Mouse (Mus musculus): ENCODE results near the gene Ints12. TPM values are rescaled to one million over a fixed set of nuclear protein-coding genes. Genes with fewer than 3 reads are reported as not detected.

The Ints12 gene
- polyA plus RNA-seq (2012; rRNA removed), result 14.3 and 15.2 TPM in 2 replicates
- polyA plus RNA-seq (2014; fragmentation: Nextera tagmentation; extraction: Ambion mirVana), result 21.0 and 21.9 TPM in 2 replicates

DNA sequence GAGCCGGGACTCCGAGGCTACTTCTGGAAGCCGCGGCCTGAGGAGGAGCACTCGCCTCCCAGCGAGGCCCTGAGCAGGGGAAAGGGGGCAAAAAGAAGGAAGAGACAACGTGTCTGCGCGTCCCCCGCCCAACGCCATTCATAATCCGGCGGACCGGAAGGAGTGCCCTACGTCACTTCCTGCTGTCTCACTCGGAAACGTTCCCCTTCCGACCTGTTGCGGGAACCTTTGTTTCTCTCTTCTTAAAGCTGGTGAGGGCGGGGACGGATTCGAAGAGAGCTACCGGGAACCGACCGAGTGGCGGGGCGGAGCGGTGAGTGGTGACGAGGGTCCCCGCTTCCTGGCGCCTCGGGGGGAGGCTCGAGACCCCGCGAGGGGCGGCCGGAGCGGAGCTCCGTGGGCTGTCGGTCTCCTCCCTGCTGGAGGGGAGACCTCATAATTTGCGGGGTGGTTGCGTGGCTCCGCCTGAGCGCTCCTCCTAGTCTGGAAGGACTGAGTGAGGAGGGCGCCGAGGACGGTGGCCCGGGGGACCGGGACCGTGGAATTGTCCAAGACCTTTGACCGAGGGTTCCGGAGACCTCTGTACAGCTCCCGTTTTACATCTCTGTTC, at the start of gene Ints12, which contains the start of gene Gstcd:
Gene Ints12, plus strand, starts transcription at position 177 of the 610 bp plus-strand sequence.
Gene Gstcd, minus strand, starts transcription at position 370 of the 610 bp plus-strand sequence.
- Histone ChIP-seq H3K4me1 (ENCODE audit: control insufficient read depth, insufficient read depth, low read length) (peaks cover 6% of the 10 kb centered on the region; the same call in 1 of the 2 replicates), H3K36me3 (ENCODE audit: control insufficient read depth, insufficient read depth, low read length) (peaks cover 2% of the 10 kb centered on the region; the same call in 1 of the 2 replicates), H3K9me3 (ENCODE audit: control insufficient read depth, low read length) (no peaks in the 10 kb centered on the region), H3K9ac (ENCODE audit: low read depth, low read length, severe bottlenecking) (peak within 1 kb of the TSS; percentile 98), H3K4me3 (replicated peaks; ENCODE audit: low read length) (peak within 1 kb of the TSS; percentile 91), H3K27ac (replicated peaks; ENCODE audit: low read depth, low read length) (peak within 1 kb of the TSS; percentile 99), H3K4me2 (replicated peaks; ENCODE audit: low read depth, low read length, severe bottlenecking) (peak within 1 kb of the TSS; percentile 65), H3K27me3 (ENCODE audit: control insufficient read depth, insufficient read depth, low read length) (no peaks in the 10 kb centered on the region)
- TF ChIP-seq POLR2A (IDR thresholded peaks at IDR 0.05; ENCODE audit: borderline replicate concordance, extremely low read depth, insufficient read depth, insufficient read length), result no peak; the same call in 1 of the 2 replicates
- ATAC-seq (ENCODE audit: low FRiP score, low read depth) (peak; percentile 97), DNase-seq (ENCODE audit: low spot score) (peak; percentile 98)
- WGBS, result 0% methylated on average over 49 of the region's 53 CpGs

DNA sequence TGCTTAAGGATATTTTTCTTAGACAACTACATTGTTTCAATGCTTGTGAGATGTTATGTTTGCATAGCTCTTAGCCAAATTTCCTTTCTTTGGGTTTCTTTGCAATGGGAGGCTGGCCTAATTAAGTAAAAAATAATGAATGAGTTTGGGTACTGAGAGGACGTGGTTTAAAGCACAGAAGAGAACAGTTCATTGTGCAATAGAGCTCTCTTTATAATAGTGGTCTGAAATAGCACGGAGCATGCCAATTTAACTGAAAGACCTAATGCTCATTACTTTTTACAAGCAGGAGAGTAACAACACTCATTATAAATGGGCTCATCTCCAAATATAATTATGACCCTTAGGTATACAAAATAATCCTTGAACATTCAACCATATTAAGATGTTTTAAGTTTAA, 39.6 kb upstream of the Ints12 start:
- no peak overlapping the region for H3K4me3 ChIP-seq (replicated peaks; ENCODE audit: low read length)
- DNase-seq (ENCODE audit: low spot score) (no peak), ATAC-seq (ENCODE audit: low FRiP score, low read depth) (no peak)
- no peaks in the 10 kb centered on the region for H3K9me3 ChIP-seq (ENCODE audit: control insufficient read depth, low read length)
- H3K27me3 ChIP-seq (ENCODE audit: control insufficient read depth, insufficient read depth, low read length), result no peaks in the 10 kb centered on the region
- H3K4me2 ChIP-seq (replicated peaks; ENCODE audit: low read depth, low read length, severe bottlenecking), result no peak overlapping the region
- no peak overlapping the region for H3K27ac ChIP-seq (replicated peaks; ENCODE audit: low read depth, low read length)
- TF ChIP-seq POLR2A (IDR thresholded peaks at IDR 0.05; ENCODE audit: borderline replicate concordance, extremely low read depth, insufficient read depth, insufficient read length), result no peak
- no peak overlapping the region for H3K9ac ChIP-seq (ENCODE audit: low read depth, low read length, severe bottlenecking)
- peaks cover 5% of the 10 kb centered on the region; the same call in 1 of the 2 replicates for H3K36me3 ChIP-seq (ENCODE audit: control insufficient read depth, insufficient read depth, low read length)
- no peaks in the 10 kb centered on the region for H3K4me1 ChIP-seq (ENCODE audit: control insufficient read depth, insufficient read depth, low read length)
- WGBS, result 41% methylated on average over 2 of the region's 2 CpGs

DNA sequence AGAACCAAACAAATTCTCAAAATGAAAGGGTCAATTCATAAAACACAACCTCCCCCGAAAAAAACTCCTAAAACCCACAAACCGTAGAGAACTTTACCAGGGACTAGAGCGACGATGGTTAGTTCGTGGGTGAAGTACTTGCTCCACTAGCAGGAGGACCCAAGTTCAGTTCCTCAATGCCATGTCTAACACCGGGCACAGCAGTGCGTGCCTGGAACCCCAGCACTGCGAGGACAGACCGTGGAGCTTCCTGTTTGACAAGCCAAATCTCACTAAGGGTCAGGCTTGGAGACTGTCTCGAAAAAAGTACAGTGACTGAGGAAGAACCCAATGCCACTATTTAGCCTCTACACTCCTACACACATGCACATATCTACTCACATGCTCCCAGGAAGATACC, 16.1 kb upstream of the Ints12 start:
- Histone ChIP-seq H3K4me2 (replicated peaks; ENCODE audit: low read depth, low read length, severe bottlenecking) (no peak overlapping the region), H3K27ac (replicated peaks; ENCODE audit: low read depth, low read length) (no peak overlapping the region), H3K4me1 (ENCODE audit: control insufficient read depth, insufficient read depth, low read length) (no peaks in the 10 kb centered on the region), H3K9ac (ENCODE audit: low read depth, low read length, severe bottlenecking) (no peak overlapping the region), H3K36me3 (ENCODE audit: control insufficient read depth, insufficient read depth, low read length) (peaks cover 29% of the 10 kb centered on the region), H3K4me3 (replicated peaks; ENCODE audit: low read length) (no peak overlapping the region), H3K9me3 (ENCODE audit: control insufficient read depth, low read length) (no peaks in the 10 kb centered on the region), H3K27me3 (ENCODE audit: control insufficient read depth, insufficient read depth, low read length) (no peaks in the 10 kb centered on the region)
- ATAC-seq (ENCODE audit: low FRiP score, low read depth) (no peak), DNase-seq (ENCODE audit: low spot score) (no peak)
- no peak for TF ChIP-seq POLR2A (IDR thresholded peaks at IDR 0.05; ENCODE audit: borderline replicate concordance, extremely low read depth, insufficient read depth, insufficient read length)
- 88% methylated on average over 10 of the region's 10 CpGs for WGBS

GRCm38 (mm10) chr3:133082736-133083135, 8.9 kb upstream of the Ints12 start:
- WGBS, result 85% methylated on average over 5 of the region's 5 CpGs
- Histone ChIP-seq H3K4me3 (replicated peaks; ENCODE audit: low read length) (no peak overlapping the region), H3K4me2 (replicated peaks; ENCODE audit: low read depth, low read length, severe bottlenecking) (no peak overlapping the region), H3K27me3 (ENCODE audit: control insufficient read depth, insufficient read depth, low read length) (no peaks in the 10 kb centered on the region), H3K9me3 (ENCODE audit: control insufficient read depth, low read length) (no peaks in the 10 kb centered on the region), H3K4me1 (ENCODE audit: control insufficient read depth, insufficient read depth, low read length) (no peaks in the 10 kb centered on the region), H3K9ac (ENCODE audit: low read depth, low read length, severe bottlenecking) (no peak overlapping the region), H3K36me3 (ENCODE audit: control insufficient read depth, insufficient read depth, low read length) (peaks cover 38% of the 10 kb centered on the region), H3K27ac (replicated peaks; ENCODE audit: low read depth, low read length) (no peak overlapping the region)
- TF ChIP-seq POLR2A (IDR thresholded peaks at IDR 0.05; ENCODE audit: borderline replicate concordance, extremely low read depth, insufficient read depth, insufficient read length), result no peak
- ATAC-seq (ENCODE audit: low FRiP score, low read depth) (no peak), DNase-seq (ENCODE audit: low spot score) (no peak)

DNA sequence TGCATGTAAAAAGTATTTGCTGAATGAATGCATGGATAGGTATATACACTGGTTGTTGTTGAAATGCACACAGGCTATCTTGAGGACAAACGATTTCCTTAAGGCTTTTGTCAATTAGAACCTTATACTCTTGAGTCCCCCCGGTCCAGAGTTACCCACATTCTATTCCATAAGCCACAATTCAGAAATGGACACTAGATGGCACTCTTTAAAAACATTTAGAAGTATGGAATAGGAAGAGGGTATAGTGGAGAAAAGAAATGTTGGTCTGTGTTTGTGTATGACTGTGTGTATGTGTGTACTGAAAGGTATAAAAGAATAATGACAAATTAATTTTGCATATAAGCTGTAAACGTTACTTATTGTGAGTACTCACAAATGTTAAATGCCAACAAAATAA, 5.8 kb upstream of the Ints12 start:
- H3K36me3 ChIP-seq (ENCODE audit: control insufficient read depth, insufficient read depth, low read length), result peaks cover 27% of the 10 kb centered on the region
- H3K4me3 ChIP-seq (replicated peaks; ENCODE audit: low read length), result no peak overlapping the region
- H3K27ac ChIP-seq (replicated peaks; ENCODE audit: low read depth, low read length), result no peak overlapping the region
- peaks cover 6% of the 10 kb centered on the region; the same call in 1 of the 2 replicates for H3K4me1 ChIP-seq (ENCODE audit: control insufficient read depth, insufficient read depth, low read length)
- no peak for TF ChIP-seq POLR2A (IDR thresholded peaks at IDR 0.05; ENCODE audit: borderline replicate concordance, extremely low read depth, insufficient read depth, insufficient read length)
- peak; percentile 79 for DNase-seq (ENCODE audit: low spot score)
- peak; percentile 53; the same call in 1 of the 2 replicates for ATAC-seq (ENCODE audit: low FRiP score, low read depth)
- no peak overlapping the region for H3K4me2 ChIP-seq (replicated peaks; ENCODE audit: low read depth, low read length, severe bottlenecking)
- no peaks in the 10 kb centered on the region for H3K27me3 ChIP-seq (ENCODE audit: control insufficient read depth, insufficient read depth, low read length)
- 51% methylated on average over 3 of the region's 3 CpGs for WGBS
- no peak overlapping the region for H3K9ac ChIP-seq (ENCODE audit: low read depth, low read length, severe bottlenecking)
- no peaks in the 10 kb centered on the region for H3K9me3 ChIP-seq (ENCODE audit: control insufficient read depth, low read length)

All from limb, embryonic 14.5 days (tissue).